Mouse (Mus musculus) fat pad, adult 2 months (tissue): Measurements from ENCODE around the gene Srp54c.

ENCODE experiments used
- DNase-seq: peaks from one replicate; pipeline ENCODE4 v3.0.0-alpha.2; 2011; ENCODE audit warnings: low read depth, low spot score; ENCODE audit errors: extremely low read depth

Gene Srp54c

GRCm38 (mm10) chr12:55309501-55309900 lies 79.5 kb downstream of the Srp54c start:
- DNase-seq = no peak

- no peak for DNase-seq
Observed at GRCm38 (mm10) chr12:55311841-55312240, 81.9 kb downstream of the Srp54c start.
